Mouse (Mus musculus) lung, postnatal 0 days (tissue): ENCODE measurements at regions not wholly inside any gene's neighbourhood (a gene's known extent, or its start where the extent isn't known, plus 50 kb on each side); places are given as distances from the start of the nearest gene placed in this dataset.

ENCODE experiments used
- ATAC-seq: fragments of 200-750 bp; cut with Nextera tagmentation; 2 replicates; pipeline ENCODE4 v1.8.0; 2017; ENCODE audit warnings: moderate library complexity
- DNase-seq: peaks from one replicate; pipeline ENCODE4 v3.0.0-alpha.2; 2016; ENCODE audit warnings: low spot score
- H3K27ac ChIP-seq: fragments of 300-500 bp; sonication (generic); 2 replicates; pipeline ENCODE4 v1.5.1; 2014; ENCODE audit warnings: antibody characterized with exemption, mild to moderate bottlenecking, low read length, mixed read lengths
- H3K27me3 ChIP-seq: fragments of 300-500 bp; sonication (generic); replicated peaks from 2 replicates; pipeline ENCODE4 v1.6.1; 2014; ENCODE audit warnings: low read length, mixed read lengths; ENCODE audit not compliant: insufficient read depth
- H3K36me3 ChIP-seq: fragments of 300-500 bp; sonication (generic); 2 replicates; pipeline ENCODE4 v1.6.1; 2014; ENCODE audit warnings: low read length, mixed read lengths; ENCODE audit not compliant: insufficient read depth
- H3K4me1 ChIP-seq: fragments of 300-500 bp; sonication (generic); 2 replicates; pipeline ENCODE4 v1.6.1; 2014; ENCODE audit warnings: antibody characterized with exemption, low read depth, low read length, mixed read lengths; ENCODE audit not compliant: insufficient read depth
- H3K4me2 ChIP-seq: fragments of 300-500 bp; sonication (generic); replicated peaks from 2 replicates; pipeline ENCODE4 v1.6.1; 2014; ENCODE audit warnings: low read depth, mild to moderate bottlenecking, low read length, moderate library complexity, mixed read lengths
- H3K4me3 ChIP-seq: fragments of 300-500 bp; sonication (generic); 2 replicates; pipeline ENCODE4 v1.5.1; 2014; ENCODE audit warnings: low read depth, low read length
- H3K9ac ChIP-seq: fragments of 300-500 bp; sonication (generic); replicated peaks from 2 replicates; pipeline ENCODE4 v1.6.1; 2014; ENCODE audit warnings: low read depth, mild to moderate bottlenecking
- H3K9me3 ChIP-seq: fragments of 300-500 bp; sonication (generic); 2 replicates; pipeline ENCODE4 v1.6.1; 2016; ENCODE audit warnings: low read length, mixed read lengths
- CTCF ChIP-seq: IDR thresholded peaks from 2 replicates; pipeline ENCODE4 v1.5.1; 2016; ENCODE audit warnings: antibody characterized with exemption, mild to moderate bottlenecking
- EP300 ChIP-seq: IDR thresholded peaks from 2 replicates; pipeline ENCODE4 v1.6.1; 2016; ENCODE audit warnings: antibody characterized with exemption, mild to moderate bottlenecking, control low read depth
- WGBS: fragments of 180-500 bp; shearing (Covaris S2); extraction: QIAGEN DNeasy Blood & Tissue Kit; methylation state at CpG from one replicate; pipeline ENCODE4 v1.1.7; 2014; 5-methylcytosine and 5-hydroxymethylcytosine counted together

GRCm38 (mm10) chr11:91387172-91387571 lies 190.2 kb downstream of the Kif2b start:
- Histone ChIP-seq H3K4me1 (no peaks in the 10 kb centered on the region), H3K9me3 (no peaks in the 10 kb centered on the region), H3K9ac (no peak overlapping the region), H3K36me3 (no peaks in the 10 kb centered on the region), H3K27ac (no peak overlapping the region), H3K4me2 (no peak overlapping the region), H3K4me3 (no peak overlapping the region), H3K27me3 (no peaks in the 10 kb centered on the region)
- TF ChIP-seq CTCF (peak; percentile 33; the same call in 1 of the 2 replicates), EP300 (no peak)
- 44% methylated on average over 3 of the region's 3 CpGs for WGBS
- ATAC-seq (no peak), DNase-seq (no peak)

GRCm38 (mm10) chr11:91357029-91357428 lies 220.3 kb downstream of the Kif2b start:
- Histone ChIP-seq H3K27ac (no peak overlapping the region), H3K4me2 (no peak overlapping the region), H3K4me3 (no peak overlapping the region), H3K4me1 (no peaks in the 10 kb centered on the region), H3K27me3 (no peaks in the 10 kb centered on the region), H3K9me3 (no peaks in the 10 kb centered on the region), H3K36me3 (no peaks in the 10 kb centered on the region), H3K9ac (no peak overlapping the region)
- TF ChIP-seq CTCF (no peak), EP300 (peak; percentile 43; the same call in 1 of the 2 replicates)
- WGBS, result 13% methylated on average over 4 of the region's 4 CpGs
- peak; percentile 76 for ATAC-seq
- DNase-seq, result peak; percentile 39

- H3K27me3 ChIP-seq, result no peaks in the 10 kb centered on the region
- no peak overlapping the region for H3K27ac ChIP-seq
- DNase-seq (no peak), ATAC-seq (no peak)
- no peak overlapping the region for H3K4me2 ChIP-seq
- no peak overlapping the region for H3K9ac ChIP-seq
- H3K4me1 ChIP-seq, result no peaks in the 10 kb centered on the region
- WGBS, result 86% methylated on average over 1 of the region's 1 CpGs
- no peaks in the 10 kb centered on the region for H3K36me3 ChIP-seq
- no peak for TF ChIP-seq EP300
- TF ChIP-seq CTCF, result no peak
- H3K4me3 ChIP-seq, result no peak overlapping the region
- H3K9me3 ChIP-seq, result no peaks in the 10 kb centered on the region
These were observed 234.7 kb downstream of the Kif2b start for GRCm38 (mm10) chr11:91342629-91343028.

GRCm38 (mm10) chr11:91333056-91333455 lies 244.3 kb downstream of the Kif2b start:
- DNase-seq (no peak), ATAC-seq (no peak)
- WGBS, result 80% methylated on average over 3 of the region's 3 CpGs
- H3K9ac ChIP-seq, result no peak overlapping the region
- no peak overlapping the region for H3K4me2 ChIP-seq
- H3K27ac ChIP-seq, result no peak overlapping the region
- TF ChIP-seq EP300 (no peak), CTCF (no peak)
- no peaks in the 10 kb centered on the region for H3K36me3 ChIP-seq
- H3K4me1 ChIP-seq, result no peaks in the 10 kb centered on the region
- H3K4me3 ChIP-seq, result no peak overlapping the region
- H3K27me3 ChIP-seq, result no peaks in the 10 kb centered on the region
- no peaks in the 10 kb centered on the region for H3K9me3 ChIP-seq

GRCm38 (mm10) chr11:91327543-91327942 lies 249.8 kb downstream of the Kif2b start:
- no peak overlapping the region for H3K4me2 ChIP-seq
- no peak for ATAC-seq

GRCm38 (mm10) chr11:91310212-91310742 lies 267.1 kb downstream of the Kif2b start:
- TF ChIP-seq CTCF (no peak), EP300 (no peak)
- H3K36me3 ChIP-seq, result no peaks in the 10 kb centered on the region
- DNase-seq, result no peak
- H3K4me3 ChIP-seq, result no peak overlapping the region
- no peaks in the 10 kb centered on the region for H3K27me3 ChIP-seq
- H3K9ac ChIP-seq, result no peak overlapping the region
- no peaks in the 10 kb centered on the region for H3K4me1 ChIP-seq
- WGBS, result 41% methylated on average over 3 of the region's 3 CpGs
- H3K4me2 ChIP-seq, result no peak overlapping the region
- no peak overlapping the region for H3K27ac ChIP-seq
- H3K9me3 ChIP-seq, result no peaks in the 10 kb centered on the region
- no peak for ATAC-seq

More at GRCm38 (mm10) chr11:91327543-91327942, 249.8 kb downstream of the Kif2b start:
- H3K27me3 ChIP-seq, result no peaks in the 10 kb centered on the region
- no peak for DNase-seq
- H3K9me3 ChIP-seq, result no peaks in the 10 kb centered on the region
- no peak overlapping the region for H3K9ac ChIP-seq
- no peaks in the 10 kb centered on the region for H3K4me1 ChIP-seq
- H3K27ac ChIP-seq, result no peak overlapping the region
- no peak overlapping the region for H3K4me3 ChIP-seq
- no peaks in the 10 kb centered on the region for H3K36me3 ChIP-seq
- no peak for TF ChIP-seq CTCF
- 80% methylated on average over 8 of the region's 8 CpGs for WGBS
